Mouse (Mus musculus) CD8-positive naive resting alpha-beta T cell, adult 2 months (primary cell): ENCODE measurements around the gene Ccdc122.
"Not testable (repeated sequence)": the region's sequence is repeated elsewhere in the genome, so short reads cannot be mapped to it uniquely, and the experiment has no call there.

Experiments used
- DNase-seq, 2 experiments: peaks; one replicate each; pipeline ENCODE4 v3.0.0; 2022; ENCODE audit warnings: low read depth in 2 of 2, low spot score in 2 of 2

Ccdc122 gene

DNA sequence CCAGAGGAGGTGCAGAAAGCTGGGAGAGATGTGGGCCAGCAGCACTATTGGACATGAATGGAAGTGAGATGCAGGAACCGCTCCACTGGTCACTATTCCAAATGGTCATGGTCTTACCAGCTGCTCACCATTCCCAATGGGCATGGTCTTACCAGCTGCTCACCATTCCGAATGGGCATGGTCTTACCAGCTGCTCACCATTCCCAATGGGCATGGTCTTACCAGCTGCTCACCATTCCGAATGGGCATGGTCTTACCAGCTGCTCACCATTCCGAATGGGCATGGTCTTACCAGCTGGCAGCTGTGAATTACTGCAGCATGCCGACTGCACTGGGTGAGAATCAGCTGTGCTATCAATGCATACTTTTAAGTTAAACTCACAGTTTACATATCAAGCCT is 74.0 kb downstream of the Ccdc122 start:
- DNase-seq, result not testable (repeated sequence)

DNA sequence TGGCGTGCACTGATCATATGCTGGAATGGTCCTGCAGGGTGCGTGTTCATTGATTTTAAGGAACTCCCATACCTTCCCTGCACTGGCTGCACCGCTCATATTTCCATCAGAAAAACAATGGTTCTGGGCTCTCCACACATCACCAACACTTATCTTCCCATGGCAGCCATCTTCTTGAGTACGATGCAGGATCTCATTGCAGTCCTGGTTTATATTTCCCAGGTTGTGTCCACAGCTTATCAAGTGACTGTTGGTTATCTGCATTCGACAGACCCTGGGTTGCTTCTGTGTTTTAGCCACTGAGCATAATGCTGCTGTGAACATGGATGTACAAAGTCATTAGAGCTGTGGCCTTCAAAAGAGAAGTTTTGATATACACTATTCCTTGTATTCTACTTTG is 94.0 kb downstream of the Ccdc122 start:
- DNase-seq, result no peak

DNA sequence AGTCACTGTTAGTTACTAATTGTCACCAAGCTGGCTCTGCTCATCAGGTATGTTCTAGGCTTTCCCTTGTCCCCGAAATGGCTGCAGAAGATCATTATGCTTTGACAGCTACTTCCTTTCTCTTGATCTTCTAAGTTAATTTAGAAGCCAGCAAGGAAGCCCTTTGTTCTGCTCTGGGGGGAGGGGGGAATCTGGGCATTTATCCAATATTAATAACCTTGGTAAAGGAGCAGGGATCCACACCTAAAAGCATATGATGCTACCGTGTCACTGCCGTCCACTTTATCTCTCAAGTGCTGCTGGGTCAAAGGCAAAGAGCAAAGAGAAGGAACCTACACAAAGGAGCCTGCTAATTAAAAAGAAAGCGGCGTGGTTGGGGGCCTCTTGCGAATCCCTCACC is 100.4 kb downstream of the Ccdc122 start:
- no peak for DNase-seq

GRCm38 (mm10) chr14:77141324-77142282 is 105.0 kb downstream of the Ccdc122 start:
- DNase-seq, result peak; percentile 33 to 51

DNA sequence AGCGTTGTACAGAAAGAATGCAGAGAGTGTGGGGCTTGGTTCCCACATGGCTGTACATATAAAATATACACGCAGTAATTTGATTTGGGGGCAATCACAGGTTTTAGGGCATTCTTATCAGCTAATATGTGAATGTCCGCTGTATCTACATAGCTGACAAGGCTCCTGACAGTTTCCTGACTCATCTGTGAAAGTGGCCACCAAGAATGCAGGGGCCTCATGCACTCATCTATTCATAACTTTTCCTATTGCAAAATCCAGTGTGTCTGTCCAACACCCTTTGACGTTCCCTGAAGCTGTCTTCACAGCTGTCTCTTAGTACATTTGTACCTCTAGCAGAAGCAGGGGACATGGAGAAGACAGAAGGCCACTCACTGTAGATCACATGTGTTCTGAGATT is 108.5 kb downstream of the Ccdc122 start:
- no peak for DNase-seq

DNA sequence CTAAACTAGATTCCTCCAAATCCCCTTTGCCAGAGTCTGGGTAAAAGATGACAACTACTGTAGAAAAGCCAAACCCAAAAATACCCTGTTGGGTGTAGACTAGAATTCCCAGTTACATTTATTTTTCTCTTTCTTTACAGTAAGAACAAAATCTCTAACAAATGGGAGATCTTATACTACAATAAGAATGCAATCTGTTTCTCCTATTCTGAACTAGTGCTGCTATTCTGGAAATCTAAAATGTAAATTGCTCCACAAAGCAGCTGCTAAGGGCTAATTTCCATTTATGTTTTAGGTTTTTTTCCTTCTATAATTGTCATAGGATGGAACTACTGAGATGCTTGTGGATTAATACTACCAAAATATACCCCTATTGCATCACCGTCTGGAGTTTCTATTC is 111.1 kb downstream of the Ccdc122 start:
- DNase-seq, result no peak

GRCm38 (mm10) chr14:77150556-77150955 is 114.0 kb downstream of the Ccdc122 start:
- no peak for DNase-seq

GRCm38 (mm10) chr14:77151431-77151830 is 114.9 kb downstream of the Ccdc122 start:
- DNase-seq, result no peak

DNA sequence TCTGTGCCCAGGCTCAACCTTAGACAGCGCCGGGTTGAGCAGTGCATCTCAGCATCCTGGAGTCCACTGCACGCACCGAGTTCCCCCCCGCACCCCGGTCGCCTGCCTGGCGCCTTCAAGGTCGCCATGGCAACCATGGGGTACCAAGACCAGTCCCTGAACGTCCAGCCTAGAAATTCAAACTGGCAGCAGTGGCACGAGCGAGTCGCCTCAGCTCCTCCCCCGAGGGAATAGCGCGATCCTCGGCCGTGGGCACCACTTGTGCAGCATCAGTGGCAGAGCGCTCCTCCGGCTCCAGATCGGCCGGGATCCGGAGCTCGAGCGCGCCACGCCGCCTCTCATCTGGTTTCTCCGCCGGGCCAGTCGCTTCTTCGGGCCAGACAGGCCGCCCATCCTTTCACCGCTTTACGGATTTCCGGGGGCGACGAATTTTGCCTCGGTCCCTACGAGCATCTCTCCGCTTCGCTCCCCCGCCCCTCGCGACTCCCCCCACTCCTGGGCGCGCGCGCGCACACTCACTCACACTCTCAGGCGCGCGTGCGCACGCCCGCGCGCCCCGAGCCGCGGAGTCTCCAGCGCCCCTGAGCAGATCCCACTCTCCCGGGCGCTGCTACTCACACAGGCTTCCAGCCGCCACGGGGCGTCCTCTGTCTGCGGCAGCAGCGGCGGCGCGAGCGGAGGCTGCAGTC is 119.8 kb downstream of the Ccdc122 start, which contains the start of gene Enox1:
Gene Enox1 (plus strand): TSS at position 542 of the 689 bp plus-strand sequence.
- DNase-seq, result no peak

DNA sequence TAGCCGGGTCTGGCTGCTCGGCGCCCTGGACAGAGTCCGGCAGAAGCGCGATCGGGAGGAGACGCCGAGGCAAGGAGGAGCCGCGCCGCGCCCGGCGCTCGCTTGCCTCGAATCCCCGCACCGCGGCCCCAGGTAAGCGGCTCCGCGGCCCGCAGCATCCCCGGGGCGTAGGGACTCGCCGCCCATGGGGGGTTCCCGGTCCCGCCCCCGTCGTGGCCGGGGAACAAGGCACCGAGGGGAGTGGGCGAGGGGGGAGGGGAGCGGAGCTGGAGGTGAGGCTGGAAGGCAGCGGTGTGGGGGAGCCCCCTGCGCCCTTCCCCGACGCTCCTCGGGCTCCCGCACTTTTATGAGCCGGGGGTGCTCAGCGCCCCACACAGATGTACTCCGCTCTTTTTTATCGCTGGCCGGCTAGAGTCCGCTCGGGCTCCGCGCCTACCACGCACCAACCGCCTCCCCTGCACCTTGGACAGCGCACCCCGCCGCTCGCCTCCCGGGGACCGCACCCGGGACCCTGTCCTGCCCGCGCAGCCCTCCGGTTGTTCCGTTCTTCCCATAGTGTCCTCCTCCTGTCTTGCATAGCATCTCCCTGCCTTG is 120.4 kb downstream of the Ccdc122 start:
- no peak for DNase-seq

- DNase-seq, result no peak
Observed at GRCm38 (mm10) chr14:77157505-77157911, 120.9 kb downstream of the Ccdc122 start.

- DNase-seq, result no peak
Observed at GRCm38 (mm10) chr14:77159397-77159796, 122.8 kb downstream of the Ccdc122 start.
